Mouse (Mus musculus) gastrocnemius, adult 2 months (tissue): Measurements from ENCODE around the gene Rasal2. TPM values are rescaled to one million over a fixed set of nuclear protein-coding genes. Genes with fewer than 3 reads are reported as not detected.
"Not testable (repeated sequence)": the region's sequence is repeated elsewhere in the genome, so short reads cannot be mapped to it uniquely, and the experiment has no call there.

ENCODE experiments used
- DNase-seq: peaks from one replicate; pipeline ENCODE4 v3.0.0; 2022
- H3K27ac ChIP-seq: fragments of 200-600 bp; 2 replicates; pipeline ENCODE4 v1.8.1; 2022; ENCODE audit warnings: mild to moderate bottlenecking
- H3K4me3 ChIP-seq: fragments of 200-600 bp; 2 replicates; pipeline ENCODE4 v1.8.1; 2022; ENCODE audit warnings: mild to moderate bottlenecking, moderate library complexity
- CTCF ChIP-seq: fragments of 200-600 bp; IDR thresholded peaks from 2 replicates; pipeline ENCODE4 v1.8.1; 2022; ENCODE audit warnings: antibody characterized with exemption, mild to moderate bottlenecking, moderate library complexity
- intact Hi-C: fragments of 180-260 bp; cut with DNase I; formaldehyde crosslinking; loops from one replicate; pipeline ENCODE4 v1.15.1; 2025
- total RNA-seq, 2 experiments: library from RNA; stranded (reverse); gene quantifications; 2 replicates each; pipeline ENCODE4 v1.2.3; 2021

The Rasal2 gene
- total RNA-seq, 2 experiments from 2014 or later: 6.4 to 7.4 TPM

GRCm38 (mm10) chr1:157247341-157247740 is 165.1 kb downstream of the Rasal2 start:
- no peak for TF ChIP-seq CTCF
- DNase-seq: no peak
- H3K27ac ChIP-seq: no peak overlapping the region
- H3K4me3 ChIP-seq: no peak overlapping the region
- intact Hi-C loops: no loop called here

GRCm38 (mm10) chr1:157246779-157247178 is 165.6 kb downstream of the Rasal2 start:
- DNase-seq: no peak
- intact Hi-C loops: no loop called here
- H3K27ac ChIP-seq: no peak overlapping the region
- no peak overlapping the region for H3K4me3 ChIP-seq
- TF ChIP-seq CTCF: no peak

- no peak overlapping the region for H3K4me3 ChIP-seq
- TF ChIP-seq CTCF: no peak
- no peak overlapping the region; the same call in 1 of the 2 replicates for H3K27ac ChIP-seq
- intact Hi-C loops: no loop called here
- DNase-seq: no peak
Observed at GRCm38 (mm10) chr1:157244453-157244790, 168.0 kb downstream of the Rasal2 start.

- intact Hi-C loops: no loop called here
- no peak for TF ChIP-seq CTCF
- no peak overlapping the region for H3K4me3 ChIP-seq
- H3K27ac ChIP-seq: no peak overlapping the region; the same call in 1 of the 2 replicates
- DNase-seq: no peak
Observed at GRCm38 (mm10) chr1:157243576-157244452, 168.6 kb downstream of the Rasal2 start.

- DNase-seq: no peak
- TF ChIP-seq CTCF: no peak
- Histone ChIP-seq H3K27ac (no peak overlapping the region), H3K4me3 (no peak overlapping the region)
- intact Hi-C loops: no loop called here
Observed at GRCm38 (mm10) chr1:157239687-157240086, 172.7 kb downstream of the Rasal2 start.

- DNase-seq, H3K27ac ChIP-seq, H3K4me3 ChIP-seq, intact Hi-C loops: not testable (repeated sequence)
Observed at GRCm38 (mm10) chr1:157236650-157237344, 175.6 kb downstream of the Rasal2 start.

GRCm38 (mm10) chr1:157233451-157233850 is 178.9 kb downstream of the Rasal2 start:
- no peak for DNase-seq
- Histone ChIP-seq H3K4me3 (no peak overlapping the region), H3K27ac (no peak overlapping the region)
- no peak for TF ChIP-seq CTCF
- intact Hi-C loops: no loop called here

- no peak overlapping the region for H3K27ac ChIP-seq
- intact Hi-C loops: no loop called here
- TF ChIP-seq CTCF: no peak
- no peak overlapping the region for H3K4me3 ChIP-seq
- DNase-seq: no peak
Observed at GRCm38 (mm10) chr1:157232372-157232771, 180.0 kb downstream of the Rasal2 start.

GRCm38 (mm10) chr1:157231016-157231415 is 181.4 kb downstream of the Rasal2 start:
- DNase-seq: no peak
- no peak for TF ChIP-seq CTCF
- Histone ChIP-seq H3K4me3 (no peak overlapping the region), H3K27ac (no peak overlapping the region)
- intact Hi-C loops: no loop called here

GRCm38 (mm10) chr1:157230386-157230785 is 182.0 kb downstream of the Rasal2 start:
- intact Hi-C loops: no loop called here
- Histone ChIP-seq H3K27ac (no peak overlapping the region), H3K4me3 (no peak overlapping the region)
- no peak for TF ChIP-seq CTCF
- no peak for DNase-seq

GRCm38 (mm10) chr1:157225013-157225412 is 187.4 kb downstream of the Rasal2 start:
- H3K27ac ChIP-seq: no peak overlapping the region
- H3K4me3 ChIP-seq: no peak overlapping the region
- no peak for TF ChIP-seq CTCF
- intact Hi-C loops: no loop called here
- DNase-seq: no peak

GRCm38 (mm10) chr1:157220910-157221309 is 191.5 kb downstream of the Rasal2 start:
- intact Hi-C loops: no loop called here
- no peak overlapping the region for H3K27ac ChIP-seq
- H3K4me3 ChIP-seq: no peak overlapping the region
- TF ChIP-seq CTCF: no peak
- no peak for DNase-seq

- H3K27ac ChIP-seq: no peak overlapping the region
- intact Hi-C loops: no loop called here
- no peak for TF ChIP-seq CTCF
- H3K4me3 ChIP-seq: no peak overlapping the region
- no peak for DNase-seq
Observed at GRCm38 (mm10) chr1:157220466-157220865, 191.9 kb downstream of the Rasal2 start.
